13 mouse cellular contexts compared by ENCODE assay signal in the genomic region with DNA sequence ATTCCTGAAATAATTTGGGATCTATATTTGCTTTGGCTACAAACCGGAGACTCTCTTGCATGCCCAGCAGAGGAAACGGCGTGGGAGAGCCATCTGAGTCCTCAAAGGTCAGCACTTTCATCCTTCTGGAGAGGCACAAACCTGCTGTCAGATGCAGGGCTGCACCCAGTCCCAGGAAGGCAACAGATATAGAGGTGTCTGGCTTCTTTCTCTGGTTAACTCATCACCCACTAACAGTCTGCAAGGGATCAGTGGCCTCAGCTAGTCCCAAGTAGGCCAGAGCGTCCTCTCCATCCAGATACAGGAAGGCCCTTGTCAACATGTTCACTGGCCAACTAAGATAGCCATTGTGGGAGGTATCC. TPM values are rescaled to one million over a fixed set of nuclear protein-coding genes. Genes with fewer than 3 reads are reported as not detected.
A peak's percentile ranks its signal among the peaks of the same experiment; 100 is the strongest.
DNase-seq lines count a peak whose midpoint lies in the region; ATAC-seq and TF ChIP-seq lines count a peak whose summit lies in the region.
"Had no signal": no experiment of that assay in that cellular context is flagged by ENCODE, and none has a peak within 500 bp of the region (broad histone marks: within the 10 kb centered on the region; RNA-seq: fewer than 3 reads in every experiment).

No protein-coding gene starts in this region.

- H3K4me3 ChIP-seq in heart, embryonic 11.5 days (ENCODE audit: low read depth, low read length): no peak overlapping the region
- no peak overlapping the region for H3K4me3 ChIP-seq in heart, adult 2 months
- H3K4me3 ChIP-seq in midbrain, embryonic 10.5 days: no peak overlapping the region
- H3K4me3 ChIP-seq in midbrain, embryonic 13.5 days (replicated peaks): no peak overlapping the region
- H3K4me3 ChIP-seq in cortical plate, adult 2 months (ENCODE audit: insufficient read depth, low read length): no peak overlapping the region
- no peak overlapping the region for H3K4me3 ChIP-seq in neural tube, embryonic 15.5 days (replicated peaks)
- no peak overlapping the region for H3K4me3 ChIP-seq in kidney, embryonic 16.5 days (ENCODE audit: low read length)
- H3K4me3 ChIP-seq: hindbrain, embryonic 12.5 days; lung, embryonic 15.5 days had no signal

- H3K27me3 ChIP-seq in heart, embryonic 11.5 days (ENCODE audit: control insufficient read depth, insufficient read depth, low read length): no peaks in the 10 kb centered on the region
- H3K27me3 ChIP-seq in heart, adult 2 months (ENCODE audit: control insufficient read depth, insufficient read depth, low read length): no peaks in the 10 kb centered on the region
- H3K27me3 ChIP-seq in midbrain, embryonic 10.5 days (ENCODE audit: low read depth, poor library complexity, severe bottlenecking): no peaks in the 10 kb centered on the region
- no peaks in the 10 kb centered on the region for H3K27me3 ChIP-seq in midbrain, embryonic 13.5 days
- H3K27me3 ChIP-seq in neural tube, embryonic 15.5 days (replicated peaks): no peaks in the 10 kb centered on the region
- no peaks in the 10 kb centered on the region for H3K27me3 ChIP-seq in kidney, embryonic 16.5 days (ENCODE audit: insufficient read depth, low read length)
- H3K27me3 ChIP-seq: CH12.LX; hindbrain, embryonic 12.5 days; lung, embryonic 15.5 days; megakaryocyte, embryonic 14.5 days had no signal

- H3K9me3 ChIP-seq in heart, embryonic 11.5 days (replicated peaks; ENCODE audit: control insufficient read depth, low read length): no peaks in the 10 kb centered on the region; the same call in 1 of the 2 replicates
- no peaks in the 10 kb centered on the region for H3K9me3 ChIP-seq in midbrain, embryonic 10.5 days (replicated peaks)
- H3K9me3 ChIP-seq in midbrain, embryonic 13.5 days: no peaks in the 10 kb centered on the region
- H3K9me3 ChIP-seq in neural tube, embryonic 15.5 days (replicated peaks): no peaks in the 10 kb centered on the region
- peaks cover 4% of the 10 kb centered on the region; the same call in 1 of the 2 replicates for H3K9me3 ChIP-seq in kidney, embryonic 16.5 days (ENCODE audit: low read length)
- H3K9me3 ChIP-seq: hindbrain, embryonic 12.5 days; lung, embryonic 15.5 days had no signal

- H3K27ac ChIP-seq in heart, embryonic 11.5 days (ENCODE audit: low read depth, low read length): no peak overlapping the region
- H3K27ac ChIP-seq in heart, adult 2 months: no peak overlapping the region
- 0 out of 2 replicates have a peak overlapping the region, but pooled peaks have one; percentile 13 for H3K27ac ChIP-seq in midbrain, embryonic 10.5 days (replicated peaks)
- H3K27ac ChIP-seq in midbrain, embryonic 13.5 days: no peak overlapping the region
- peak overlapping the region; percentile 79 for H3K27ac ChIP-seq in cortical plate, adult 2 months (ENCODE audit: insufficient read depth, low read length)
- peak overlapping the region; percentile 63; the same call in 1 of the 2 replicates for H3K27ac ChIP-seq in neural tube, embryonic 15.5 days (replicated peaks)
- no peak overlapping the region for H3K27ac ChIP-seq in kidney, embryonic 16.5 days (ENCODE audit: low read length)
- H3K27ac ChIP-seq: lung, embryonic 15.5 days had no signal

- H3K4me2 ChIP-seq in heart, embryonic 11.5 days: no peak overlapping the region
- no peak overlapping the region for H3K4me2 ChIP-seq in midbrain, embryonic 13.5 days (replicated peaks)
- H3K4me2 ChIP-seq in neural tube, embryonic 15.5 days: no peak overlapping the region
- no peak overlapping the region for H3K4me2 ChIP-seq in kidney, embryonic 16.5 days (replicated peaks; ENCODE audit: low read depth, low read length)
- H3K4me2 ChIP-seq: hindbrain, embryonic 12.5 days had no signal

- WGBS in heart, embryonic 11.5 days (ENCODE audit: insufficient replicate concordance): 39% methylated on average over 4 of the region's 4 CpGs
- WGBS in heart, adult 2 months: 44% methylated on average over 4 of the region's 4 CpGs
- 90% methylated on average over 4 of the region's 4 CpGs for WGBS in midbrain, embryonic 10.5 days
- WGBS in midbrain, embryonic 13.5 days: 90% methylated on average over 4 of the region's 4 CpGs
- 86% methylated on average over 4 of the region's 4 CpGs for WGBS in neural tube, embryonic 15.5 days
- WGBS in kidney, embryonic 16.5 days: 79% methylated on average over 4 of the region's 4 CpGs

- no peaks in the 10 kb centered on the region for H3K36me3 ChIP-seq in heart, embryonic 11.5 days (ENCODE audit: control insufficient read depth, insufficient read depth, low read length)
- H3K36me3 ChIP-seq in heart, adult 2 months (ENCODE audit: control insufficient read depth, insufficient read depth, low read length): no peaks in the 10 kb centered on the region
- no peaks in the 10 kb centered on the region for H3K36me3 ChIP-seq in midbrain, embryonic 10.5 days
- no peaks in the 10 kb centered on the region for H3K36me3 ChIP-seq in midbrain, embryonic 13.5 days
- H3K36me3 ChIP-seq in neural tube, embryonic 15.5 days: no peaks in the 10 kb centered on the region
- no peaks in the 10 kb centered on the region for H3K36me3 ChIP-seq in kidney, embryonic 16.5 days (ENCODE audit: insufficient read depth, low read length)
- H3K36me3 ChIP-seq: hindbrain, embryonic 12.5 days; lung, embryonic 15.5 days had no signal

- no peaks in the 10 kb centered on the region for H3K79me2 ChIP-seq in heart, adult 2 months (replicated peaks; ENCODE audit: control insufficient read depth, insufficient read depth, low read length)

- H3K9ac ChIP-seq in heart, embryonic 11.5 days (ENCODE audit: low read depth, low read length): no peak overlapping the region
- no peak overlapping the region for H3K9ac ChIP-seq in heart, adult 2 months (ENCODE audit: low read depth, low read length)
- H3K9ac ChIP-seq in midbrain, embryonic 13.5 days (replicated peaks): no peak overlapping the region
- no peak overlapping the region for H3K9ac ChIP-seq in neural tube, embryonic 15.5 days (replicated peaks)
- no peak overlapping the region for H3K9ac ChIP-seq in kidney, embryonic 16.5 days (replicated peaks; ENCODE audit: low read length)
- H3K9ac ChIP-seq: hindbrain, embryonic 12.5 days; lung, embryonic 15.5 days had no signal

- TF ChIP-seq CTCF in heart, adult 2 months (IDR thresholded peaks at IDR 0.05): no peak
- no peak for TF ChIP-seq CTCF in cortical plate, adult 2 months (IDR thresholded peaks at IDR 0.05; ENCODE audit: extremely low read depth, insufficient read depth, low read length)

- ATAC-seq in heart, embryonic 11.5 days (replicated peaks; ENCODE audit: insufficient number of reproducible peaks, low FRiP score, low TSS enrichment): 0 out of 2 replicates have a peak, but pooled peaks have one; percentile 59
- ATAC-seq in midbrain, embryonic 13.5 days: no peak
- no peak for ATAC-seq in neural tube, embryonic 15.5 days (ENCODE audit: low FRiP score)
- ATAC-seq in kidney, embryonic 16.5 days (ENCODE audit: low FRiP score, low TSS enrichment): no peak

- no peak for DNase-seq in heart, adult 2 months
- DNase-seq in midbrain, embryonic 10.5 days (ENCODE audit: low spot score): no peak
- no peak for DNase-seq in embryo, embryonic 9.5 days (ENCODE audit: extremely low spot score)
- DNase-seq: thymus, adult 2 months had no signal

- TF ChIP-seq POLR2A in heart, adult 2 months (IDR thresholded peaks at IDR 0.05; ENCODE audit: insufficient read depth, low read depth, low read length): no peak
- no peak for TF ChIP-seq POLR2A in cortical plate, adult 2 months (IDR thresholded peaks at IDR 0.05; ENCODE audit: extremely low read depth, insufficient read depth, low read length)

- H3K4me1 ChIP-seq in heart, embryonic 11.5 days (ENCODE audit: control insufficient read depth, insufficient read depth, low read length): peaks cover 13% of the 10 kb centered on the region
- no peaks in the 10 kb centered on the region for H3K4me1 ChIP-seq in heart, adult 2 months (ENCODE audit: control insufficient read depth, insufficient read depth, low read length)
- H3K4me1 ChIP-seq in midbrain, embryonic 10.5 days: peaks cover 5% of the 10 kb centered on the region
- H3K4me1 ChIP-seq in midbrain, embryonic 13.5 days (replicated peaks): peaks cover 7% of the 10 kb centered on the region
- H3K4me1 ChIP-seq in cortical plate, adult 2 months (ENCODE audit: control insufficient read depth, insufficient read depth, low read length): peaks cover 2% of the 10 kb centered on the region; the same call in 1 of the 2 replicates
- peaks cover 7% of the 10 kb centered on the region; the same call in 1 of the 2 replicates for H3K4me1 ChIP-seq in neural tube, embryonic 15.5 days
- H3K4me1 ChIP-seq in kidney, embryonic 16.5 days (ENCODE audit: insufficient read depth, low read length): 0 out of 2 replicates have a peak, but pooled peaks cover 5% of the 10 kb centered on the region
- H3K4me1 ChIP-seq: hindbrain, embryonic 12.5 days had no signal

- intact Hi-C loops in heart, adult 2 months (cut with DNase I): no loop called here

- no peak for TF ChIP-seq EP300 in heart, adult 2 months (IDR thresholded peaks at IDR 0.05; ENCODE audit: insufficient read depth, low read depth, low read length)

RNA-seq across cellular contexts. Expression of gene Zfp706, which starts 46.7 kb away (rescaled TPM):
- 421 and 423 TPM in 2 replicates for polyA plus RNA-seq in heart, embryonic 11.5 days (2014; fragmentation: Nextera tagmentation; extraction: Ambion mirVana)
- total RNA-seq in heart, adult 2 months (2021): 100 to 1,000 TPM; 205 to 240 TPM
- polyA plus RNA-seq in heart, adult 2 months (2012; rRNA removed): 61.1 and 80.2 TPM in 2 replicates
- polyA plus RNA-seq in midbrain, embryonic 10.5 days (2016; fragmentation: Nextera tagmentation; extraction: Ambion mirVana): 479 and 502 TPM in 2 replicates
- polyA plus RNA-seq in midbrain, embryonic 13.5 days (2015; fragmentation: Nextera tagmentation; extraction: Ambion mirVana): 437 and 479 TPM in 2 replicates
- 94.9 and 95.4 TPM in 2 replicates for polyA plus RNA-seq in cortical plate, adult 2 months (2012; rRNA removed)
- 457 and 498 TPM in 2 replicates for polyA plus RNA-seq in neural tube, embryonic 15.5 days (2015; fragmentation: Nextera tagmentation; extraction: Ambion mirVana)
- polyA plus RNA-seq in kidney, embryonic 16.5 days (2015; fragmentation: Nextera tagmentation; extraction: Ambion mirVana): 403 and 418 TPM in 2 replicates

Comparison
In these comparisons a context has a peak if more than half of its experiments do, and no peak if none do; other contexts are left out.
1. H3K27ac ChIP-seq: peak in midbrain, embryonic 10.5 days (single experiment), cortical plate, adult 2 months (single experiment) and neural tube, embryonic 15.5 days (single experiment); none in heart, embryonic 11.5 days (single experiment), heart, adult 2 months (single experiment), midbrain, embryonic 13.5 days (single experiment) and kidney, embryonic 16.5 days (single experiment).